ENCODE assay signal across 8 mouse cellular contexts in genomic region chr4:147905090-147905659, GRCm38 (mm10). TPM values are rescaled to one million over a fixed set of nuclear protein-coding genes. Genes with fewer than 3 reads are reported as not detected.
A peak's percentile ranks its signal among the peaks of the same experiment; 100 is the strongest.
DNase-seq lines count a peak whose midpoint lies in the region; ATAC-seq and TF ChIP-seq lines count a peak whose summit lies in the region.

No protein-coding gene starts in this region.

- H3K27ac ChIP-seq in limb, embryonic 13.5 days, result no peak overlapping the region
- H3K27ac ChIP-seq in small intestine, adult 2 months (ENCODE audit: insufficient read depth, low read depth, low read length), result peak overlapping the region; percentile 26; the same call in 1 of the 2 replicates

- intact Hi-C loops in heart, postnatal 25 days (cut with DNase I), result loop anchor here (2.0 kb wide), 1 partner anchor 56 kb away; the partner anchor contains the start of gene Zfp933

- peaks cover 31% of the 10 kb centered on the region for H3K36me3 ChIP-seq in C2C12 (ENCODE audit: control insufficient read depth, insufficient read depth)
- peaks cover 42% of the 10 kb centered on the region for H3K36me3 ChIP-seq in limb, embryonic 13.5 days
- H3K36me3 ChIP-seq in small intestine, adult 2 months (ENCODE audit: control insufficient read depth, insufficient read depth, low read length), result peaks cover 7% of the 10 kb centered on the region

- H3K9ac ChIP-seq in limb, embryonic 13.5 days, result peak overlapping the region; percentile 85

- peak; percentile 92 for DNase-seq in heart, adult 11 months
- DNase-seq in heart, postnatal 25 days (ENCODE audit: low spot score), result no peak
- peak; percentile 49 for DNase-seq in fat pad, adult 2 months (ENCODE audit: extremely low read depth, low read depth, low spot score)
- no peak for DNase-seq in adrenal gland, postnatal 14 days
- DNase-seq in adrenal gland, adult 18-20 months (ENCODE audit: low spot score in 2 of 2), result no peak

- H3K9me3 ChIP-seq in limb, embryonic 13.5 days, result no peaks in the 10 kb centered on the region

- TF ChIP-seq POLR2A in small intestine, adult 2 months (IDR thresholded peaks at IDR 0.05; ENCODE audit: low read depth, low read length), result no peak

- peaks cover 13% of the 10 kb centered on the region for H3K4me1 ChIP-seq in limb, embryonic 13.5 days
- peaks cover 16% of the 10 kb centered on the region for H3K4me1 ChIP-seq in small intestine, adult 2 months (ENCODE audit: control insufficient read depth, insufficient read depth, insufficient read length, low read length)

- no peaks in the 10 kb centered on the region for H3K27me3 ChIP-seq in C2C12 (ENCODE audit: control insufficient read depth, insufficient read depth, insufficient read length)
- H3K27me3 ChIP-seq in limb, embryonic 13.5 days, result no peaks in the 10 kb centered on the region
- no peaks in the 10 kb centered on the region for H3K27me3 ChIP-seq in small intestine, adult 2 months (ENCODE audit: control insufficient read depth, insufficient read depth, low read length)

- peak; percentile 12; the same call in 1 of the 2 replicates for ATAC-seq in limb, embryonic 13.5 days (ENCODE audit: low FRiP score, low read depth)

- no peak for TF ChIP-seq CTCF in C2C12 (IDR thresholded peaks at IDR 0.05; ENCODE audit: control insufficient read depth, insufficient read depth, insufficient read length)
- TF ChIP-seq CTCF in small intestine, adult 2 months (IDR thresholded peaks at IDR 0.05; ENCODE audit: extremely low read depth, insufficient read length, insufficient replicate concordance, low read depth, low read length), result no peak

- H3K79me3 ChIP-seq in C2C12 (ENCODE audit: low read depth), result peaks cover 17% of the 10 kb centered on the region

- no peak overlapping the region for H3ac ChIP-seq in C2C12 (ENCODE audit: control insufficient read depth, insufficient read length, low read depth)

- 1% methylated on average over 8 of the region's 8 CpGs for WGBS in limb, embryonic 13.5 days
- WGBS in small intestine, adult 2 months, result under 1% methylated on average over 8 of the region's 8 CpGs

- H3K79me2 ChIP-seq in C2C12 (ENCODE audit: control insufficient read depth, insufficient read depth), result peaks cover 42% of the 10 kb centered on the region

- peak overlapping the region; percentile 70 for H3K4me2 ChIP-seq in limb, embryonic 13.5 days (replicated peaks)

- H3K4me3 ChIP-seq in C2C12 (ENCODE audit: insufficient read depth, poor library complexity, severe bottlenecking), result peak overlapping the region; percentile 87
- H3K4me3 ChIP-seq in limb, embryonic 13.5 days, result peak overlapping the region; percentile 93
- H3K4me3 ChIP-seq in small intestine, adult 2 months (ENCODE audit: low read depth, low read length), result peak overlapping the region; percentile 74

TF ChIP-seq in C2C12, 6 proteins besides CTCF, POLR2A, EP300 and RAD21:
- TF ChIP-seq CEBPB (IDR thresholded peaks at IDR 0.05; ENCODE audit: low read depth) (no peak), FOSL1 (IDR thresholded peaks at IDR 0.05; ENCODE audit: insufficient read depth, low read length, poor library complexity, severe bottlenecking) (no peak), MAX (IDR thresholded peaks at IDR 0.05) (no peak), MYOD1 (IDR thresholded peaks at IDR 0.05; ENCODE audit: control insufficient read depth, insufficient read length, low read depth) (no peak), USF1 (IDR thresholded peaks at IDR 0.05; ENCODE audit: low read depth) (no peak), MYOG (IDR thresholded peaks at IDR 0.05; ENCODE audit: control insufficient read depth, extremely low read depth, insufficient read length) (no peak)

RNA-seq across cellular contexts. Expression of gene Mfn2, which starts 0.7 kb away (rescaled TPM):
- 100 to 1,000 TPM; 689 to 706 TPM for total RNA-seq in heart, postnatal 25 days (2021)
- polyA plus RNA-seq in C2C12 (2012; fragmentation: generic; extraction: Trizol), result 46.7 TPM
- 33.7 and 37.8 TPM in 2 replicates for polyA plus RNA-seq in limb, embryonic 13.5 days (2015; fragmentation: Nextera tagmentation; extraction: Ambion mirVana)
- polyA plus RNA-seq in small intestine, adult 2 months (2012; rRNA removed), result 38.0 and 72.8 TPM in 2 replicates
- total RNA-seq in adrenal gland, postnatal 14 days (2021), result 191 and 207 TPM in 2 replicates
- 100 to 1,000 TPM; 187 to 211 TPM for total RNA-seq in adrenal gland, adult 18-20 months (2021)

RNA-seq across cellular contexts. Expression of gene Plod1, which starts 31.4 kb away (rescaled TPM):
- 10 to 100 TPM; 79.5 to 97.6 TPM for total RNA-seq in heart, postnatal 25 days (2021)
- polyA plus RNA-seq in C2C12 (2012; fragmentation: generic; extraction: Trizol), result 49.2 TPM
- polyA plus RNA-seq in limb, embryonic 13.5 days (2015; fragmentation: Nextera tagmentation; extraction: Ambion mirVana), result 78.2 and 82.8 TPM in 2 replicates
- 8.8 and 18.8 TPM in 2 replicates for polyA plus RNA-seq in small intestine, adult 2 months (2012; rRNA removed)
- 43.7 and 44.2 TPM in 2 replicates for total RNA-seq in adrenal gland, postnatal 14 days (2021)
- 10 to 100 TPM; 38.1 to 54.7 TPM for total RNA-seq in adrenal gland, adult 18-20 months (2021)

RNA-seq across cellular contexts. Expression of gene 2510039O18Rik, which starts 35.5 kb away (rescaled TPM):
- 10 to 100 TPM; 36.4 to 39.3 TPM for total RNA-seq in heart, postnatal 25 days (2021)
- 46.5 TPM for polyA plus RNA-seq in C2C12 (2012; fragmentation: generic; extraction: Trizol)
- polyA plus RNA-seq in limb, embryonic 13.5 days (2015; fragmentation: Nextera tagmentation; extraction: Ambion mirVana), result 13.4 and 13.7 TPM in 2 replicates
- polyA plus RNA-seq in small intestine, adult 2 months (2012; rRNA removed), result 97.5 and 209 TPM in 2 replicates
- total RNA-seq in adrenal gland, postnatal 14 days (2021), result 43.4 and 44.0 TPM in 2 replicates
- total RNA-seq in adrenal gland, adult 18-20 months (2021), result 10 to 100 TPM; 44.1 to 48.0 TPM

RNA-seq across cellular contexts. Expression of gene Fv1, which starts 36.4 kb away (rescaled TPM):
- total RNA-seq in heart, postnatal 25 days (2021), result 10 to 100 TPM; 23.8 to 26.4 TPM
- 4.6 TPM for polyA plus RNA-seq in C2C12 (2012; fragmentation: generic; extraction: Trizol)
- polyA plus RNA-seq in limb, embryonic 13.5 days (2015; fragmentation: Nextera tagmentation; extraction: Ambion mirVana), result 11.3 and 13.0 TPM in 2 replicates
- 0.41 and 0.58 TPM in 2 replicates for polyA plus RNA-seq in small intestine, adult 2 months (2012; rRNA removed)
- 7.8 and 9.2 TPM in 2 replicates for total RNA-seq in adrenal gland, postnatal 14 days (2021)
- 10 to 100 TPM; 10.3 to 10.6 TPM for total RNA-seq in adrenal gland, adult 18-20 months (2021)

RNA-seq across cellular contexts. Expression of gene Miip, which starts 36.6 kb away (rescaled TPM):
- total RNA-seq in heart, postnatal 25 days (2021), result 1 to 10 TPM; 6.9 to 8.0 TPM
- polyA plus RNA-seq in C2C12 (2012; fragmentation: generic; extraction: Trizol), result 13.5 TPM
- 42.8 and 48.8 TPM in 2 replicates for polyA plus RNA-seq in limb, embryonic 13.5 days (2015; fragmentation: Nextera tagmentation; extraction: Ambion mirVana)
- 19.6 and 48.3 TPM in 2 replicates for polyA plus RNA-seq in small intestine, adult 2 months (2012; rRNA removed)
- 19.4 and 26.0 TPM in 2 replicates for total RNA-seq in adrenal gland, postnatal 14 days (2021)
- total RNA-seq in adrenal gland, adult 18-20 months (2021), result 10 to 100 TPM; 13.9 to 17.5 TPM

Comparison
In these comparisons a context has a peak if more than half of its experiments do, and no peak if none do; other contexts are left out.
1. DNase-seq: peak in heart, adult 11 months (single experiment) and fat pad, adult 2 months (single experiment); none in heart, postnatal 25 days (single experiment), adrenal gland, postnatal 14 days (single experiment) and adrenal gland, adult 18-20 months (0 of 2).
2. Peak in every context shown above with its lines, with median percentiles within 50 percentile points of each other: H3K4me3 ChIP-seq.